Mouse (Mus musculus): Measurements from ENCODE around the gene Cacna1c. TPM values are rescaled to one million over a fixed set of nuclear protein-coding genes. Genes with fewer than 3 reads are reported as not detected.

Cacna1c gene
- total RNA-seq, 1 experiment, result 0.98 TPM

GRCm38 (mm10) chr6:118538627-118539026 is 657.6 kb downstream of the Cacna1c start:
- TF ChIP-seq MAFK (IDR thresholded peaks at IDR 0.05; ENCODE audit: insufficient read depth, low read depth, low read length) (no peak), ZNF384 (IDR thresholded peaks at IDR 0.05; ENCODE audit: low read depth, low read length) (no peak), CHD2 (IDR thresholded peaks at IDR 0.05; ENCODE audit: low read depth, low read length) (no peak), ZC3H11A (IDR thresholded peaks at IDR 0.05; ENCODE audit: borderline replicate concordance, low read depth, low read length) (no peak), HCFC1 (IDR thresholded peaks at IDR 0.05; ENCODE audit: borderline replicate concordance, insufficient read depth, low read length) (no peak)
- in situ Hi-C loops (cut with MboI; ENCODE audit: low sequenced_read_pairs in 2 of 2, unreplicated experiment in 2 of 2), result no loop called here
- Histone ChIP-seq H3K9ac (ENCODE audit: insufficient read depth, low read depth, low read length, poor library complexity, severe bottlenecking) (no peak overlapping the region), H3K4me1 (ENCODE audit: control insufficient read depth in 2 of 2, insufficient read depth in 2 of 2, low read length in 2 of 2, poor library complexity in 1 of 2) (no peaks in the 10 kb centered on the region), H3K36me3 (ENCODE audit: control insufficient read depth, insufficient read depth, low read length, poor library complexity, severe bottlenecking) (no peaks in the 10 kb centered on the region; the same call in none of the 2 replicates), H3K27ac (ENCODE audit: insufficient read depth, low read depth, low read length, poor library complexity, severe bottlenecking) (no peak overlapping the region), H3K9me3 (ENCODE audit: control insufficient read depth, insufficient read depth, low read depth, low read length) (no peaks in the 10 kb centered on the region), H3K4me3 (ENCODE audit: insufficient read depth in 1 of 2, low read depth in 1 of 2, low read length in 2 of 2, poor library complexity in 1 of 2, severe bottlenecking in 1 of 2) (no peak overlapping the region)
- DNase-seq (ENCODE audit: low read depth, low spot score), result no peak

Other genes starting within 250 kb of the Cacna1c start
- 2.5 and 4.6 TPM in 2 replicates for gene Dcp1b, start 21.2 kb downstream of the Cacna1c start, total RNA-seq (2012; rRNA removed)
- gene Cacna2d4, start 40.1 kb upstream of the Cacna1c start, total RNA-seq (2012; rRNA removed), result 0.04 and 0.37 TPM in 2 replicates
- 1.3 and 1.5 TPM in 2 replicates for gene Lrtm2, start 134.3 kb upstream of the Cacna1c start, total RNA-seq (2012; rRNA removed)
- 59.4 and 81.2 TPM in 2 replicates for gene Adipor2, start 221.3 kb upstream of the Cacna1c start, total RNA-seq (2012; rRNA removed)